Mouse (Mus musculus) midbrain, embryonic 10.5 days (tissue): ENCODE measurements at regions not wholly inside any gene's neighbourhood (a gene's known extent, or its start where the extent isn't known, plus 50 kb on each side); places are given as distances from the start of the nearest gene placed in this dataset.
A peak's percentile ranks its signal among the peaks of the same experiment; 100 is the strongest.
"Not testable (repeated sequence)": the region's sequence is repeated elsewhere in the genome, so short reads cannot be mapped to it uniquely, and the experiment has no call there.

Experiments
- DNase-seq: peaks from one replicate; pipeline ENCODE4 v3.0.0-alpha.2; 2017; ENCODE audit warnings: low spot score
- H3K27ac ChIP-seq: fragments of 300-500 bp; sonication (generic); replicated peaks from 2 replicates; pipeline ENCODE4 v1.5.1; 2016; ENCODE audit warnings: mild to moderate bottlenecking
- H3K27me3 ChIP-seq: fragments of 300-500 bp; sonication (generic); 2 replicates; pipeline ENCODE4 v1.6.1; 2016; ENCODE audit warnings: low read depth, mild to moderate bottlenecking; ENCODE audit not compliant: poor library complexity, severe bottlenecking
- H3K36me3 ChIP-seq: fragments of 300-500 bp; sonication (generic); 2 replicates; pipeline ENCODE4 v1.6.1; 2016; ENCODE audit warnings: mild to moderate bottlenecking, moderate library complexity
- H3K4me1 ChIP-seq: fragments of 300-500 bp; sonication (generic); 2 replicates; pipeline ENCODE4 v1.6.1; 2016
- H3K4me3 ChIP-seq: fragments of 300-500 bp; sonication (generic); 2 replicates; pipeline ENCODE4 v1.5.1; 2016; ENCODE audit warnings: mild to moderate bottlenecking, moderate library complexity
- H3K9me3 ChIP-seq: fragments of 300-500 bp; sonication (generic); replicated peaks from 2 replicates; pipeline ENCODE4 v1.6.1; 2016; ENCODE audit warnings: mild to moderate bottlenecking
- WGBS: fragments of 180-500 bp; shearing (Covaris S2); methylation state at CpG from one replicate; pipeline ENCODE4 v1.1.7; 2016; 5-methylcytosine and 5-hydroxymethylcytosine counted together

DNA sequence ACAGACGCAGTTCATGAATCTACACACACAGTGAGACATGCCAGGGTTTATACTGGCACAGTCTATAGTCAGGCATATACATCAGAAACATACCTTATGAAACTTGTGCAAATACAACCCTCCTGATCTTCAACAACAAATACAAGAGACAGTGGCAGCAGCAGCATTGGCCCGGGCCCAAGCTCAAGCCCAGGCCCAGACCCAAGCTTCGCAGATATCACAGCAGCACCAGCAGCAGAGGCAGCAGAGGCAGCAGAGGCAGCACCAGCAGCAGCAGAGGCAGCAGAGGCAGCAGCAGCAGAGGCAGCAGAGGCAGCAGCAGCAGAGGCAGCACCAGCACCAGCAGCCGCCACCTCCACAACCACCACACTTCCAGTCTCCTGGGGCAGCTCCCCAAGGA is 80.0 kb downstream of the Samd9l start:
- H3K27me3 ChIP-seq, result no peaks in the 10 kb centered on the region

GRCm38 (mm10) chr6:3307598-3308220 is 91.7 kb downstream of the Samd9l start:
- H3K36me3 ChIP-seq, H3K9me3 ChIP-seq, H3K27me3 ChIP-seq: not testable (repeated sequence)
- peak overlapping the region; percentile 34; the same call in 1 of the 2 replicates for H3K4me3 ChIP-seq
- WGBS, result 2% methylated on average over 11 of the region's 11 CpGs
- H3K27ac ChIP-seq, result peak overlapping the region; percentile 69
- DNase-seq, result peak; percentile 62
- H3K4me1 ChIP-seq, result peaks cover 11% of the 10 kb centered on the region

More for the DNA sequence above, 80.0 kb downstream of the Samd9l start:
- H3K36me3 ChIP-seq, result no peaks in the 10 kb centered on the region
- no peak for DNase-seq
- no peak overlapping the region for H3K4me3 ChIP-seq
- no peaks in the 10 kb centered on the region for H3K4me1 ChIP-seq
- peaks cover 5% of the 10 kb centered on the region; the same call in 1 of the 2 replicates for H3K9me3 ChIP-seq
- WGBS, result 79% methylated on average over 4 of the region's 4 CpGs
- no peak overlapping the region for H3K27ac ChIP-seq

DNA sequence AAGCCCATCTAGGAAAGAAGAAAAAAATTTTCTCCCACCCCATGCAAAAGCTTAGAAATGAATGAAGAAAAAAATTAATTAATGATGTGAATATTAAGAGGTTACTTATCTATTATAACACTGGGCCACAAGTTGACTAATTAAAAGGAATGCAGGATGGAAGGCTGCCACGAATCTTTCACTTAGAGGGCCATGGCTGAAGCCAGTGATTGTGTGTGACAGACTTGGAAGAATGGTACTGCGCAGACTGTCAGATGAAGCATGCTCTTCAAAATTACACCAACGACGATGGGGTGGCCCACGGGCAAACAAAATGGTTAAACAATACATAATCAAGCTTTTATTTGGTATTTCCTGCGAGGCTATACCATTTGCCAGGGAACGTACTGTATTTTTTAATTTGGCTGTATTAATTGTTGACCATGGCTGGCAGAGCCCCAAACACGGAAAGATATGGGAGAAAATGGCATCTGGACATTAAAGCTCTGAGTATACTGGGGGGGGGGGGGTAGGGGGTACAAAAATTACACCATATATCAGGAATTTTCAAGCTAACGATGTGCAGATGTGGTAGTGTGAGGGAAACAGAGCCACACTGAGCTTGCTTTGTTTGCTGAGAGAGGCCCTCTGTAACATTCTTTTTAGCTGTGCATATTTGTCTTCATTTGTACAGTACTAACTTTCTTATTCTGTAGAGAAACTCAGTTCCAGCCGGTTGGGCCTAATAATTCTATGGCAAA is 94.3 kb downstream of the Samd9l start:
- not testable (repeated sequence) for H3K36me3 ChIP-seq, H3K9me3 ChIP-seq, H3K27ac ChIP-seq, H3K4me3 ChIP-seq, DNase-seq, H3K27me3 ChIP-seq
- WGBS, result 88% methylated on average over 10 of the region's 10 CpGs
- H3K4me1 ChIP-seq, result peaks cover 11% of the 10 kb centered on the region

GRCm38 (mm10) chr6:3293316-3293715 is 106.1 kb downstream of the Samd9l start:
- DNase-seq, result not testable (repeated sequence)

GRCm38 (mm10) chr6:3291983-3292382 is 107.4 kb downstream of the Samd9l start:
- DNase-seq, H3K27ac ChIP-seq, H3K4me1 ChIP-seq, H3K36me3 ChIP-seq, H3K27me3 ChIP-seq, H3K9me3 ChIP-seq, H3K4me3 ChIP-seq: not testable (repeated sequence)
- 96% methylated on average over 6 of the region's 6 CpGs for WGBS

More at GRCm38 (mm10) chr6:3293316-3293715, 106.1 kb downstream of the Samd9l start:
- not testable (repeated sequence) for H3K27me3 ChIP-seq, H3K4me1 ChIP-seq, H3K27ac ChIP-seq, H3K9me3 ChIP-seq, H3K36me3 ChIP-seq, H3K4me3 ChIP-seq
- 89% methylated on average over 8 of the region's 8 CpGs for WGBS

GRCm38 (mm10) chr6:3268726-3269125 is 130.6 kb downstream of the Samd9l start:
- H3K36me3 ChIP-seq, H3K4me3 ChIP-seq, DNase-seq, H3K9me3 ChIP-seq, H3K27me3 ChIP-seq, H3K4me1 ChIP-seq, H3K27ac ChIP-seq: not testable (repeated sequence)
- 71% methylated on average over 3 of the region's 4 CpGs for WGBS

- H3K27ac ChIP-seq, H3K9me3 ChIP-seq, DNase-seq, H3K27me3 ChIP-seq, H3K4me1 ChIP-seq, H3K4me3 ChIP-seq, H3K36me3 ChIP-seq: not testable (repeated sequence)
- 88% methylated on average over 1 of the region's 1 CpGs for WGBS
Observed at GRCm38 (mm10) chr6:3265477-3265876, 133.9 kb downstream of the Samd9l start.
